Mouse (Mus musculus): ENCODE results near the gene Esrrg. TPM values are rescaled to one million over a fixed set of nuclear protein-coding genes. Genes with fewer than 3 reads are reported as not detected.

Gene Esrrg
- polyA plus RNA-seq, 1 experiment from 2014 or later = 51.4 TPM

GRCm38 (mm10) chr1:187938652-187939051 lies 330.1 kb downstream of the Esrrg start:
- no peaks in the 10 kb centered on the region for H3K4me1 ChIP-seq (ENCODE audit: control insufficient read depth, insufficient read depth, low read length)
- no peak for ATAC-seq (ENCODE audit: low read depth)
- H3K9ac ChIP-seq (replicated peaks; ENCODE audit: low read depth, low read length) = no peak overlapping the region
- H3K4me3 ChIP-seq (ENCODE audit: low read depth, low read length) = no peak overlapping the region
- no peaks in the 10 kb centered on the region for H3K36me3 ChIP-seq (ENCODE audit: control insufficient read depth, insufficient read depth, low read length)
- no peak overlapping the region for H3K27ac ChIP-seq (ENCODE audit: low read depth, low read length)
- no peaks in the 10 kb centered on the region for H3K27me3 ChIP-seq (ENCODE audit: control insufficient read depth, insufficient read depth, low read length)
- H3K4me2 ChIP-seq (ENCODE audit: low read depth, low read length) = no peak overlapping the region
- H3K9me3 ChIP-seq (ENCODE audit: control insufficient read depth, low read length) = no peaks in the 10 kb centered on the region
- WGBS = 89% methylated on average over 7 of the region's 7 CpGs

- Histone ChIP-seq H3K27me3 (ENCODE audit: control insufficient read depth, insufficient read depth, low read length) (no peaks in the 10 kb centered on the region), H3K4me2 (ENCODE audit: low read depth, low read length) (no peak overlapping the region), H3K4me1 (ENCODE audit: control insufficient read depth, insufficient read depth, low read length) (no peaks in the 10 kb centered on the region), H3K27ac (ENCODE audit: low read depth, low read length) (no peak overlapping the region), H3K4me3 (ENCODE audit: low read depth, low read length) (no peak overlapping the region), H3K9me3 (ENCODE audit: control insufficient read depth, low read length) (no peaks in the 10 kb centered on the region), H3K36me3 (ENCODE audit: control insufficient read depth, insufficient read depth, low read length) (no peaks in the 10 kb centered on the region), H3K9ac (replicated peaks; ENCODE audit: low read depth, low read length) (no peak overlapping the region)
- ATAC-seq (ENCODE audit: low read depth) = no peak
- WGBS = 25% methylated on average over 4 of the region's 4 CpGs
Observed at GRCm38 (mm10) chr1:187939078-187939477, 330.5 kb downstream of the Esrrg start.

- Histone ChIP-seq H3K4me3 (ENCODE audit: low read depth, low read length) (no peak overlapping the region), H3K27ac (ENCODE audit: low read depth, low read length) (no peak overlapping the region), H3K27me3 (ENCODE audit: control insufficient read depth, insufficient read depth, low read length) (no peaks in the 10 kb centered on the region), H3K9ac (replicated peaks; ENCODE audit: low read depth, low read length) (no peak overlapping the region), H3K36me3 (ENCODE audit: control insufficient read depth, insufficient read depth, low read length) (no peaks in the 10 kb centered on the region), H3K4me2 (ENCODE audit: low read depth, low read length) (no peak overlapping the region), H3K4me1 (ENCODE audit: control insufficient read depth, insufficient read depth, low read length) (no peaks in the 10 kb centered on the region), H3K9me3 (ENCODE audit: control insufficient read depth, low read length) (no peaks in the 10 kb centered on the region)
- no peak for ATAC-seq (ENCODE audit: low read depth)
- 83% methylated on average over 3 of the region's 3 CpGs for WGBS
Observed at GRCm38 (mm10) chr1:187951506-187951905, 342.9 kb downstream of the Esrrg start.

- no peaks in the 10 kb centered on the region for H3K9me3 ChIP-seq (ENCODE audit: control insufficient read depth, low read length)
- ATAC-seq (ENCODE audit: low read depth) = no peak
- H3K9ac ChIP-seq (replicated peaks; ENCODE audit: low read depth, low read length) = no peak overlapping the region
- 94% methylated on average over 2 of the region's 2 CpGs for WGBS
- H3K4me2 ChIP-seq (ENCODE audit: low read depth, low read length) = no peak overlapping the region
- no peaks in the 10 kb centered on the region for H3K27me3 ChIP-seq (ENCODE audit: control insufficient read depth, insufficient read depth, low read length)
- H3K4me1 ChIP-seq (ENCODE audit: control insufficient read depth, insufficient read depth, low read length) = no peaks in the 10 kb centered on the region
- H3K4me3 ChIP-seq (ENCODE audit: low read depth, low read length) = no peak overlapping the region
- no peak overlapping the region for H3K27ac ChIP-seq (ENCODE audit: low read depth, low read length)
- H3K36me3 ChIP-seq (ENCODE audit: control insufficient read depth, insufficient read depth, low read length) = no peaks in the 10 kb centered on the region
Observed at GRCm38 (mm10) chr1:187956702-187957101, 348.1 kb downstream of the Esrrg start.

GRCm38 (mm10) chr1:187959192-187959591 lies 350.6 kb downstream of the Esrrg start:
- ATAC-seq (ENCODE audit: low read depth) = no peak
- Histone ChIP-seq H3K4me3 (ENCODE audit: low read depth, low read length) (no peak overlapping the region), H3K27ac (ENCODE audit: low read depth, low read length) (no peak overlapping the region), H3K9me3 (ENCODE audit: control insufficient read depth, low read length) (no peaks in the 10 kb centered on the region), H3K36me3 (ENCODE audit: control insufficient read depth, insufficient read depth, low read length) (no peaks in the 10 kb centered on the region), H3K4me2 (ENCODE audit: low read depth, low read length) (no peak overlapping the region), H3K4me1 (ENCODE audit: control insufficient read depth, insufficient read depth, low read length) (no peaks in the 10 kb centered on the region), H3K27me3 (ENCODE audit: control insufficient read depth, insufficient read depth, low read length) (no peaks in the 10 kb centered on the region), H3K9ac (replicated peaks; ENCODE audit: low read depth, low read length) (no peak overlapping the region)
- 48% methylated on average over 9 of the region's 9 CpGs for WGBS

- H3K27ac ChIP-seq (ENCODE audit: low read depth, low read length) = no peak overlapping the region
- no peak overlapping the region for H3K9ac ChIP-seq (replicated peaks; ENCODE audit: low read depth, low read length)
- no peak for ATAC-seq (ENCODE audit: low read depth)
- no peaks in the 10 kb centered on the region for H3K9me3 ChIP-seq (ENCODE audit: control insufficient read depth, low read length)
- no peak overlapping the region for H3K4me2 ChIP-seq (ENCODE audit: low read depth, low read length)
- H3K4me3 ChIP-seq (ENCODE audit: low read depth, low read length) = no peak overlapping the region
- H3K4me1 ChIP-seq (ENCODE audit: control insufficient read depth, insufficient read depth, low read length) = no peaks in the 10 kb centered on the region
- H3K27me3 ChIP-seq (ENCODE audit: control insufficient read depth, insufficient read depth, low read length) = no peaks in the 10 kb centered on the region
- no peaks in the 10 kb centered on the region for H3K36me3 ChIP-seq (ENCODE audit: control insufficient read depth, insufficient read depth, low read length)
- 88% methylated on average over 5 of the region's 5 CpGs for WGBS
Observed at GRCm38 (mm10) chr1:187961452-187961851, 352.9 kb downstream of the Esrrg start.

- Histone ChIP-seq H3K36me3 (ENCODE audit: control insufficient read depth, insufficient read depth, low read length) (no peaks in the 10 kb centered on the region), H3K27me3 (ENCODE audit: control insufficient read depth, insufficient read depth, low read length) (no peaks in the 10 kb centered on the region), H3K4me3 (ENCODE audit: low read depth, low read length) (no peak overlapping the region), H3K4me2 (ENCODE audit: low read depth, low read length) (no peak overlapping the region), H3K9me3 (ENCODE audit: control insufficient read depth, low read length) (no peaks in the 10 kb centered on the region), H3K27ac (ENCODE audit: low read depth, low read length) (no peak overlapping the region), H3K9ac (replicated peaks; ENCODE audit: low read depth, low read length) (no peak overlapping the region), H3K4me1 (ENCODE audit: control insufficient read depth, insufficient read depth, low read length) (no peaks in the 10 kb centered on the region)
- 34% methylated on average over 18 of the region's 18 CpGs for WGBS
- ATAC-seq (ENCODE audit: low read depth) = no peak
Observed at GRCm38 (mm10) chr1:187964829-187965760, 356.5 kb downstream of the Esrrg start.

- H3K9me3 ChIP-seq (ENCODE audit: control insufficient read depth, low read length) = no peaks in the 10 kb centered on the region
Observed at GRCm38 (mm10) chr1:187965921-187966320, 357.3 kb downstream of the Esrrg start.

GRCm38 (mm10) chr1:187968379-187968778 lies 359.8 kb downstream of the Esrrg start:
- Histone ChIP-seq H3K9me3 (ENCODE audit: control insufficient read depth, low read length) (no peaks in the 10 kb centered on the region), H3K27ac (ENCODE audit: low read depth, low read length) (no peak overlapping the region), H3K36me3 (ENCODE audit: control insufficient read depth, insufficient read depth, low read length) (no peaks in the 10 kb centered on the region), H3K27me3 (ENCODE audit: control insufficient read depth, insufficient read depth, low read length) (no peaks in the 10 kb centered on the region), H3K4me3 (ENCODE audit: low read depth, low read length) (no peak overlapping the region), H3K4me1 (ENCODE audit: control insufficient read depth, insufficient read depth, low read length) (no peaks in the 10 kb centered on the region), H3K9ac (replicated peaks; ENCODE audit: low read depth, low read length) (no peak overlapping the region), H3K4me2 (ENCODE audit: low read depth, low read length) (no peak overlapping the region)
- 70% methylated on average over 4 of the region's 4 CpGs for WGBS
- no peak for ATAC-seq (ENCODE audit: low read depth)

More at GRCm38 (mm10) chr1:187965921-187966320, 357.3 kb downstream of the Esrrg start:
- Histone ChIP-seq H3K27me3 (ENCODE audit: control insufficient read depth, insufficient read depth, low read length) (no peaks in the 10 kb centered on the region), H3K4me1 (ENCODE audit: control insufficient read depth, insufficient read depth, low read length) (no peaks in the 10 kb centered on the region), H3K27ac (ENCODE audit: low read depth, low read length) (no peak overlapping the region), H3K4me2 (ENCODE audit: low read depth, low read length) (no peak overlapping the region), H3K9ac (replicated peaks; ENCODE audit: low read depth, low read length) (no peak overlapping the region), H3K4me3 (ENCODE audit: low read depth, low read length) (no peak overlapping the region), H3K36me3 (ENCODE audit: control insufficient read depth, insufficient read depth, low read length) (no peaks in the 10 kb centered on the region)
- ATAC-seq (ENCODE audit: low read depth) = no peak
- 25% methylated on average over 6 of the region's 6 CpGs for WGBS
